Mouse (Mus musculus) Muller cell, postnatal 12 days (primary cell): Measurements from ENCODE around the gene Prpf40a.

Source experiments
- DNase-seq: peaks from one replicate; pipeline ENCODE4 v3.0.0-alpha.2; 2015; ENCODE audit errors: inconsistent ontology term

The Prpf40a gene

GRCm38 (mm10) chr2:53190684-53191511 is at the start of gene Prpf40a:
TSS of gene Prpf40a (minus strand) at chr2:53191284.
- DNase-seq = peak; percentile 99

DNA sequence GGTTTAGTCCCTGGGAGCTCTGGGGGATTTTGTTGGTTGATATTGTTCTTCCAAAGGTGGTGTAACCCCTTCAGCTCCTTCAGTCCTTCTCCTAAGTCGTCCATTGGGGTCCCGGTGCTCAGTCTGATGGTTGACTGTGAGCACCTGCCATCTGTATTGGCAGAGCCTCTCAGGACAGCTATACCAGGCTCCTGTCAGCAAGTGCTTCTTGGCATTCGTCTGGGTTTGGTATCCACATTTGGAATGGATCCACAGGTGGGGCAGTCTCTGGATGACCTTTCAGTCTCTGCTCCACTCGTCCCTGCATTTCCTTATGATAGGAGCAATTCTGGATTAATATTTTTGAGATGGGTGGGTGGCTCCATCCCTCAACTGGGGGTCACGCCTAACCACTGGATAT is 31.2 kb upstream of the Prpf40a start:
- DNase-seq = no peak

DNA sequence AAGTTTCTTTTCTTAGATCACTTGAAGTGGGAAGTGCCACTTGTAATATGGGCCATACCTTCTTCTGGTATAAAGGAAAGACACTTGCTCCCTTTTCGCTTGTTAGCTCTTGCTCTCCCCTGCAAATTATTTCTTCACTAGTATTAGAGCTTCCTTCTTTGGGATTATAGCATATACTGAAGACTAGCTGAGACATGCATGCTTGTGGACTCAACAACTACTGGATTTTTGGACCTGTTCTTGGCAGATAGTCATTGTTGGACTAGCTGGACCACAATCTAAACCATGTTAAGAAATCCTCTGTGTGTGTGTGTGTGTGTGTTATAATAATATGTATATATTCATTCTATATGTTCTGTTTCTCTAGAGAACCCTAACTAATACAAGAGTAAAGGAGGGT is 22.4 kb upstream of the Prpf40a start:
- no peak for DNase-seq

- DNase-seq = no peak
Observed at GRCm38 (mm10) chr2:53206749-53207148, 15.7 kb upstream of the Prpf40a start.

GRCm38 (mm10) chr2:53204373-53205274 is 13.5 kb upstream of the Prpf40a start:
- peak; percentile 38 for DNase-seq

GRCm38 (mm10) chr2:53200164-53200885 is 9.2 kb upstream of the Prpf40a start:
- DNase-seq = no peak

DNA sequence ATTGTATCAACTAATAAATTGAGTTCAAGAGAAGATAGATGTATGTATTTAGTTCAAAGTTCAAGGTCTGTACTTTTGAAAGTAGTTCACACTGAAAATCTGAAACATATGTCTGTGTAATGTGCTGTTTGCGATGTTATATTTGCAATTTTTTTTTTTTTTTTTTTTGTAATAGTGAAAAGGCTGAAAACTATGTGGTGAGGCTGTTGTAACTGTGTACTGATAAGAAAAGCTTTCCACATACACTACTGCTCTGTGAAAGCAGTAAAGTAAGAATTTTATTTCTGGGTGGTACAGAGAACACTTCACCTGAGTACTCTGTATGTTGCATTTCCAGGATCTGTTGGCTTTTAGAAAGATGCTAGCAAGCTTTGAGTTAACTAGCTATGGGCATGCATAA is 8.1 kb upstream of the Prpf40a start:
- DNase-seq = no peak

- no peak for DNase-seq
Observed at GRCm38 (mm10) chr2:53196431-53196830, 5.3 kb upstream of the Prpf40a start.

GRCm38 (mm10) chr2:53192386-53192785 is 1.3 kb upstream of the Prpf40a start:
- no peak for DNase-seq

DNA sequence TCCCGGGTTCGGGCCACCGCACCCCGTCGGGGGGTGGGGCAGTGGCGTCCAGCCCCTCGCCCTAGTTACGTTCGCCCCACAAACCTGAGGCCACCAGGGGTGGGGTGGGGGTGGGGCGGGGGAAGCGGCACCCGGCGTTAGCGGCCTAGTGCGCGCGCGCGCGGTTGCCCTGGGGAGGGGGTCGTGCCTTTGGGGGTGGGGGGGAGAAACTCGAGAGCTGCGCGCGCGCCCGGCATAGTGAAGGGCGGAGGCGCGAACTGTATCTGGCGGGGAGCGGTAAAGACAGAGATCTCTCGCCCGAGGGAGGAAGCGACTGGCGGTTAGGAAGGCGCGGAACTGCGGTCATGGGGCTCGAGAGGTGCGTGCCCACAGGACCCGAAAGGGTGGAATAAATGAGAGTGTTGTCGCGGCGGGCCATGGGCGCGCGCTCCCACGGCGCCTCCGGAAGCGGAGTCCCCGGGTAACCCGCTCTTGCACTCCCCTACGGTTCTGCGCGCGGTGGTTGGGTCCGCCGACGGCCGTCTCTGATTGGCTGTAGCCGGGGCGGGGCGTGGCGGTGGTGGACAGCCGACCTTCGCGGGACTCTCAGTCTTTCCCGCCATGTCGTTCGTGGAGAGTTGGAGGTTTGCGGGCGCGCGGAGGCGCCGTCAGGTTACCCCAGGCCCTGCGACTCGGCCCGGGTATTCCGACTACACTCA is 588 bp upstream of the Prpf40a start, which contains the start of gene Arl6ip6:
Gene Arl6ip6, plus strand, starts transcription at position 204 of the 698 bp plus-strand sequence.
- peak; percentile 98 for DNase-seq

DNA sequence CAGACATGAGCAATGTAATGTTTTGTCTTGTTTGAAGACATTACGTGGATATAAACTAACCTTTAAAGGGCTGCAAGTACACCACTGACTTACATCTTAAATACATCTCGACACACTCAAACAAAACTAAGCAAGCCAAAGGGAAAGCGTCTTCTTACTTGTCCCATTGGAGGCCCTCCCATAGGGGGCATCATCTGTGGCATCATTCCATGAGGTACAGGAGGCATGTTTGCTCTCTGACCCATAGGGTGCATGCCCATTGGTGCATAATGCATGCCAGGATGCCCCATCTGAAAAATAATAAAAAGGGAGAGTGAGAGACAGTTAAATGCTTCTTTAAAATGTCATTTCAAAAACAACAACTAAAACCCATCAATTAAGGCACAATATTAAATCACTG is 1.3 kb downstream of the Prpf40a start:
- no peak for DNase-seq

DNA sequence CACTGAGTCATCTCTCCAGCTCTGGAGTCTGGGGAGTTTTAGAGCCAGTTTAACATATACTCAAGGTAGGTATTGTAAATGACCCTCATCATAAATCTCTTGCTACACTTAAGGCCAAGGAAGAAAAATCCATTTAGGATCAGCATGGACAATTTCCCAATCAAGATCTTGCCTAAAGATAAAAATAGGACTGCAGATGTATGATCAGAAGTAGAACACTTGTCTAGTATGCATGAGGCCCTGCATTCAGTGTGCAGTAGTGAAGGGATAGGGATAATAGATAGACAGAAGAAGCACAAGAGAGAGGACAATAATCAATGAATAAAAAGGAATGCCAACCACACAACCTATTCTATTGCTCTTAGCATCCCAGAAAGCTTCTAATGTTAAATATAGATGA is 11.2 kb downstream of the Prpf40a start:
- DNase-seq = no peak

- peak; percentile 55 for DNase-seq
Observed at GRCm38 (mm10) chr2:53178966-53179365, 12.1 kb downstream of the Prpf40a start.

- no peak for DNase-seq
Observed at GRCm38 (mm10) chr2:53173966-53174365, 17.1 kb downstream of the Prpf40a start.

- DNase-seq = no peak
Observed at GRCm38 (mm10) chr2:53146852-53147251, 44.2 kb downstream of the Prpf40a start.

- no peak for DNase-seq
Observed at GRCm38 (mm10) chr2:53131567-53131966, 59.5 kb downstream of the Prpf40a start.

- DNase-seq = no peak
Observed at GRCm38 (mm10) chr2:53129070-53129469, 62.0 kb downstream of the Prpf40a start.

DNA sequence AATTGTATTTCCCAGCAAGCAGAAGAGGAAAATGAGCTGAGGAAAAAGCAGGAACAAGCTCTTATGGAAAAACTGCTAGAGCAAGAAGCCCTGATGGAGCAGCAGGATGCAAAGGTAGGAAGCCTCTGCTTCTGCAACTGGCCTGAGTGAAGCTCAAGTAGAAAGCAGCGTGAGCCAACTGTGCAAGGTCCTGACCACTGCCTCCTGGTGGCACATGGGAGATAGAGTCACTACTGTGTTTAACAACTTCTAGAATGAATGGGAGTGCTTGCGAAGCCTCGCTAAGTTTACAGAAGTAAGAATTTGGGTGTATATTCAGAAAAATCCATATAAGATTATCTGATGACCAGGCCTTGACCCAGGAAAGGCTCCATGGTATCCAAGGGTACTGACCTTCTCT is 65.1 kb downstream of the Prpf40a start:
- DNase-seq = no peak

- DNase-seq = peak; percentile 17
Observed at GRCm38 (mm10) chr2:53121797-53122196, 69.3 kb downstream of the Prpf40a start.

GRCm38 (mm10) chr2:53108547-53108946 is 82.5 kb downstream of the Prpf40a start:
- DNase-seq = no peak

GRCm38 (mm10) chr2:53106472-53106871 is 84.6 kb downstream of the Prpf40a start:
- no peak for DNase-seq
